Mouse (Mus musculus): ENCODE results near the gene Gsn.

GRCm38 (mm10) chr2:35265775-35266174, 9.6 kb downstream of the Gsn start:
- TF ChIP-seq CTCF (IDR thresholded peaks at IDR 0.05; ENCODE audit: control insufficient read depth, insufficient read depth, insufficient read length) (no peak), USF1 (IDR thresholded peaks at IDR 0.05; ENCODE audit: low read depth) (no peak)
